Mouse (Mus musculus) cerebellum, adult 2 months (tissue): Measurements from ENCODE around the gene 4931414P19Rik.

Experiments
- CTCF ChIP-seq: fragments of 200-500 bp; IDR thresholded peaks from 2 replicates; pipeline ENCODE4 v1.5.1; 2011; ENCODE audit warnings: low read depth, mild to moderate bottlenecking, control low read depth, low read length, moderate library complexity, borderline replicate concordance; ENCODE audit not compliant: insufficient read depth
- POLR2A ChIP-seq: fragments of 200-500 bp; IDR thresholded peaks from 2 replicates; pipeline ENCODE4 v1.6.1; 2011; ENCODE audit warnings: low read length, control low read depth, borderline replicate concordance; ENCODE audit not compliant: insufficient read depth

DNA sequence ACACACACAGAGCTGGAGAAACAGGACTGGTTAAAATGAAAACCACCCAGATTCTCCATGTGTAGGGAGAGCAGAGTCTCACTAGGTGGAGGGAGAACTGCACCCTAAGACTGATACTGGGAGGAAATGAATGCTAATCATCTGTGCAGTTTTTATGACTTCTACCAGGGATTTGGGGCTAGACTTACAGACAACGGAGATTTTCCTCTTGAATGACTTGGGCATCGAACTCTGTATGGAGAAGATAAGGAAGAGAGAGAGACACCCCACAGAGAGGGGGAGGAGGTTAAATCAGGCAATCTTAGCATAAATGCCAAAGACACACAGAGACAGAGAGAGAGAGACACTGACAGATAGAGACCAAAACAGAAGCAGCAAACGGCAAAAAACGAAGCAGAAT, 42.1 kb upstream of the 4931414P19Rik start:
- TF ChIP-seq POLR2A = no peak
- TF ChIP-seq CTCF = no peak
